Mouse (Mus musculus) adrenal gland, postnatal 4 days (tissue): Measurements from ENCODE around the gene Dach2. TPM values are rescaled to one million over a fixed set of nuclear protein-coding genes. Genes with fewer than 3 reads are reported as not detected.
A peak's percentile ranks its signal among the peaks of the same experiment; 100 is the strongest.
"Not testable (repeated sequence)": the region's sequence is repeated elsewhere in the genome, so short reads cannot be mapped to it uniquely, and the experiment has no call there.

Experiments used
- DNase-seq, 2 experiments: peaks; one replicate each; pipeline ENCODE4 v3.0.0; 2021 to 2022; ENCODE audit warnings: low spot score in 2 of 2, mixed read lengths in 2 of 2
- long read RNA-seq, 2 experiments: library from polyadenylated mRNA; stranded (forward); transcript quantifications; one replicate each; pipeline ENCODE4 v2.0.0; 2021
- total RNA-seq, 2 experiments: library from RNA; stranded (reverse); gene quantifications; 2 replicates each; pipeline ENCODE4 v1.2.3; 2021

The Dach2 gene
- 1 to 10 TPM; 1.8 to 2.7 TPM for total RNA-seq
- long read RNA-seq, experiment 1, result 0 reads
- long read RNA-seq, experiment 2, result 0 reads

- no peak for DNase-seq
Measured at GRCm38 (mm10) chrX:113297404-113297803, at the start of gene Dach2. TSS of gene Dach2 (plus strand) at chrX:113297510.

- DNase-seq, result not testable (repeated sequence)
Measured at GRCm38 (mm10) chrX:113252427-113252826, 44.9 kb upstream of the Dach2 start.

- peak; percentile 26 to 34 for DNase-seq
Measured at GRCm38 (mm10) chrX:113298031-113298430, 721 bp downstream of the Dach2 start.

- no peak for DNase-seq
Measured at GRCm38 (mm10) chrX:113298468-113298867, 1.2 kb downstream of the Dach2 start.

GRCm38 (mm10) chrX:113304323-113304722, 7.0 kb downstream of the Dach2 start:
- no peak for DNase-seq

- no peak for DNase-seq
Measured at GRCm38 (mm10) chrX:113338143-113338542, 40.8 kb downstream of the Dach2 start.

GRCm38 (mm10) chrX:113394417-113394816, 97.1 kb downstream of the Dach2 start:
- no peak for DNase-seq

- no peak for DNase-seq
Measured at GRCm38 (mm10) chrX:113408756-113409155, 111.4 kb downstream of the Dach2 start.

- no peak for DNase-seq
Measured at GRCm38 (mm10) chrX:113421517-113422187, 124.3 kb downstream of the Dach2 start.

- no peak for DNase-seq
Measured at GRCm38 (mm10) chrX:113482131-113482530, 184.8 kb downstream of the Dach2 start.

- DNase-seq, result no peak
Measured at GRCm38 (mm10) chrX:113545106-113545505, 247.8 kb downstream of the Dach2 start.

- DNase-seq, result no peak
Measured at GRCm38 (mm10) chrX:113563897-113564296, 266.6 kb downstream of the Dach2 start.

- no peak for DNase-seq
Measured at GRCm38 (mm10) chrX:113666069-113666468, 368.8 kb downstream of the Dach2 start.

- DNase-seq, result no peak
Measured at GRCm38 (mm10) chrX:113687163-113687562, 389.9 kb downstream of the Dach2 start.

- DNase-seq, result no peak
Measured at GRCm38 (mm10) chrX:113712363-113712762, 415.1 kb downstream of the Dach2 start.

- no peak for DNase-seq
Measured at GRCm38 (mm10) chrX:113724124-113724523, 426.8 kb downstream of the Dach2 start.

GRCm38 (mm10) chrX:113747122-113747521, 449.8 kb downstream of the Dach2 start:
- no peak for DNase-seq

GRCm38 (mm10) chrX:113792264-113792663, 495.0 kb downstream of the Dach2 start:
- DNase-seq, result no peak

GRCm38 (mm10) chrX:113810369-113810768, 513.1 kb downstream of the Dach2 start:
- no peak for DNase-seq

GRCm38 (mm10) chrX:113826810-113827209, 529.5 kb downstream of the Dach2 start:
- DNase-seq, result no peak

- no peak for DNase-seq
Measured at GRCm38 (mm10) chrX:113833062-113833461, 535.8 kb downstream of the Dach2 start.

GRCm38 (mm10) chrX:113867835-113868495, 570.7 kb downstream of the Dach2 start:
- no peak for DNase-seq
